Mouse (Mus musculus): ENCODE measurements around the gene Commd8.

- TF ChIP-seq CTCF (IDR thresholded peaks at IDR 0.05; ENCODE audit: low read depth, low read length) (no peak), POLR2A (IDR thresholded peaks at IDR 0.05; ENCODE audit: insufficient read depth, low read length) (no peak)
Measured at GRCm38 (mm10) chr5:72182804-72183203, 14.8 kb upstream of the Commd8 start.
